Mouse (Mus musculus) midbrain, embryonic 15.5 days (tissue): ENCODE results near the gene Mkrn3. TPM values are rescaled to one million over a fixed set of nuclear protein-coding genes. Genes with fewer than 3 reads are reported as not detected.

ENCODE experiments used
- ATAC-seq: fragments of 200-750 bp; cut with Nextera tagmentation; replicated peaks from 2 replicates; pipeline ENCODE4 v1.8.0; 2017; ENCODE audit warnings: moderate TSS enrichment
- H3K27ac ChIP-seq: fragments of 300-500 bp; sonication (generic); 2 replicates; pipeline ENCODE4 v1.5.1; 2015; ENCODE audit warnings: mild to moderate bottlenecking, inconsistent platforms
- H3K27me3 ChIP-seq: fragments of 300-500 bp; sonication (generic); replicated peaks from 2 replicates; pipeline ENCODE4 v1.6.1; 2015; ENCODE audit warnings: inconsistent platforms
- H3K36me3 ChIP-seq: fragments of 300-500 bp; sonication (generic); replicated peaks from 2 replicates; pipeline ENCODE4 v1.6.1; 2015; ENCODE audit warnings: inconsistent platforms
- H3K4me1 ChIP-seq: fragments of 300-500 bp; sonication (generic); 2 replicates; pipeline ENCODE4 v1.6.1; 2015; ENCODE audit warnings: inconsistent platforms
- H3K4me2 ChIP-seq: fragments of 300-500 bp; sonication (generic); 2 replicates; pipeline ENCODE4 v1.6.1; 2015; ENCODE audit warnings: inconsistent platforms, mild to moderate bottlenecking, moderate library complexity
- H3K4me3 ChIP-seq: fragments of 300-500 bp; sonication (generic); 2 replicates; pipeline ENCODE4 v1.5.1; 2015; ENCODE audit warnings: mild to moderate bottlenecking, inconsistent platforms
- H3K9ac ChIP-seq: fragments of 300-500 bp; sonication (generic); 2 replicates; pipeline ENCODE4 v1.6.1; 2015; ENCODE audit warnings: mild to moderate bottlenecking, inconsistent platforms
- H3K9me3 ChIP-seq: fragments of 300-500 bp; sonication (generic); 2 replicates; pipeline ENCODE4 v1.6.1; 2016; ENCODE audit warnings: inconsistent platforms
- WGBS: fragments of 180-500 bp; shearing (Covaris S2); methylation state at CpG from one replicate; pipeline ENCODE4 v1.1.7; 2015; ENCODE audit warnings: mixed read lengths; 5-methylcytosine and 5-hydroxymethylcytosine counted together
- polyA plus RNA-seq: library from polyadenylated mRNA; unstranded; fragments of >200 nt; fragmentation: Nextera tagmentation; extraction: Ambion mirVana; gene quantifications from 2 replicates; pipeline ENCODE4 v1.2.1, GENCODE M21; 2015

Gene Mkrn3
- polyA plus RNA-seq, 1 experiment from 2014 or later = 24.8 TPM

- Histone ChIP-seq H3K9ac (peak within 1 kb of the TSS; percentile 71), H3K27me3 (no peaks in the 10 kb centered on the region), H3K36me3 (no peaks in the 10 kb centered on the region), H3K4me1 (peaks cover 14% of the 10 kb centered on the region), H3K4me2 (peak within 1 kb of the TSS; percentile 57), H3K27ac (peak within 1 kb of the TSS; percentile 83), H3K9me3 (no peaks in the 10 kb centered on the region), H3K4me3 (peak within 1 kb of the TSS; percentile 64)
- peak; percentile 97 for ATAC-seq
- WGBS = 20% methylated on average over 31 of the region's 31 CpGs
These were observed 43.2 kb downstream of the Mkrn3 start, which contains the start of gene Magel2 for GRCm38 (mm10) chr7:62376510-62377304. Magel2 (plus strand) TSS chr7:62377010.

DNA sequence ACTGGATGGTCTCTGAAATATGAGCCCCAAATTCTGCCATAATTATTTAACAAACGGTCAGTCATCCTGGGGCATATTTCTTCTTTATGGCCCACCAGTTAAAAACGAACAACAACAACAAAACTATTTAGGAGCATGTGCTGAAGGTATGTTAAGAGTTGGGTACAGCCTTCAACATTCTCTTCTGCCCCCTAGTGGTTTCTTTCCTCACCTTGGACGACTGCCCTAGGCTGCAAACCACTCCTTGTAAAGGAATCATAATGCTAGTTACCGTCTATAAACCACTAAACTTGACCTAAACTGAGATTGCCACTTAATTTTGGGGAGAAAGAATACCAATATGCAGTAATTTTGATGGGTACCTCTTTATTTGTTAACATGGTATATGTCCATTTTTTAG is 44.3 kb downstream of the Mkrn3 start:
- no peak for ATAC-seq
- 35% methylated on average over 4 of the region's 4 CpGs for WGBS

More for the DNA sequence above, 44.3 kb downstream of the Mkrn3 start:
- Histone ChIP-seq H3K4me1 (peaks cover 14% of the 10 kb centered on the region), H3K9ac (no peak overlapping the region), H3K9me3 (no peaks in the 10 kb centered on the region), H3K4me2 (peak overlapping the region; percentile 57; the same call in 1 of the 2 replicates), H3K36me3 (no peaks in the 10 kb centered on the region), H3K4me3 (no peak overlapping the region), H3K27ac (no peak overlapping the region), H3K27me3 (no peaks in the 10 kb centered on the region)

Other genes with a start within 250 kb of the Mkrn3 start
- 789 and 792 TPM in 2 replicates for gene Ndn, start 73.6 kb downstream of the Mkrn3 start, polyA plus RNA-seq
- 21.6 and 24.9 TPM in 2 replicates for gene Magel2, start 43.1 kb downstream of the Mkrn3 start, polyA plus RNA-seq
- gene Peg12, start 44.4 kb upstream of the Mkrn3 start, polyA plus RNA-seq = 9.8 and 11.5 TPM in 2 replicates